Mouse (Mus musculus) CD4-positive, CD25-positive, alpha-beta regulatory T cell, adult 2 months (primary cell): Measurements from ENCODE around the gene Pfdn2.
"Not testable (repeated sequence)": the region's sequence is repeated elsewhere in the genome, so short reads cannot be mapped to it uniquely, and the experiment has no call there.

Experiments
- DNase-seq: peaks from one replicate; pipeline ENCODE4 v3.0.0-alpha.2; 2012; ENCODE audit warnings: low read depth, low spot score

Gene Pfdn2

DNA sequence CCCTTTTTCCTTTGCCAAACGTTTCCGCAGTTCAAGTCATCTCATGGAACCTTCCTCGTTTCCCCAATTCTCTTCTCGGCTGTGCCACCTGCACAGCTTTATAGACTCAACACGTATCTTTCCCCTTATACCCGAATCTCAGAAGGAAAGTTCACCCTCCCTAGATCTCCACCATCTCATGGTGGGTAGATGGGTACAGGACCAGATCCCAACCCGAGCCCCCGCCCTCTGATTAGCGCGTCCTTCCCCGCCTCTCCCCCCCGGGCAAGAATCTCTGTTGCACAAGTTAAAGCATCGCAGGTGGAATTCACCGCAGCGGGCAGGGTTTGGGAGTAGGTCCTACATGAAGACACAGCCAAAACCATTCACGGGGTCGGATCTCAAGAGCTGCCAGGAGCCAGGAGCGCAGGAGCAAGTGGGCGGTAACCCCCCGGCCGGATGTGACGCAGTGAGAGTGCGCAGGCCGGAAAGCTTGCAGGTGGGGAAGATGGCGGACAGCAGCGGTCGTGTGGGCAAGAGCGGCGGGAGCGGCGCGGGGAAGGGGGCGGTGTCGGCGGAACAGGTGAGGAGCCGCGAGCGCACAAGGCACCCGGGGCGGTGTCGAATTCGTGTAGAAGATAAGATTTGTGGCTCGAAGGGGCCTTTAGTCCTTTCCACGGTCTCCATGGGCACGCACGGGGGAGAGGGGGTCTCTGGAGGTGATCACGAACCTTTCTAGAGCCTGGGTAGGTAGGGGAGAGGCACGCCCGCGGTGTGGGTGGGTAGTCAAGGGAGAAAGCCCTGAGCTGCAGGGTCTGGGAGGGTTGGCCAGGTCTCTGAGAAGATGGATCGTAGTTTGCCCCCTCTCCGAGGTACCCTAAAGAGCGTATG, at the start of gene Pfdn2, which contains the start of gene Nit1:
Pfdn2 (plus strand) TSS at position 446 of the 870 bp plus-strand sequence.
Nit1 (minus strand) TSS at position 422 of the 870 bp plus-strand sequence.
- peak; percentile 95 for DNase-seq

DNA sequence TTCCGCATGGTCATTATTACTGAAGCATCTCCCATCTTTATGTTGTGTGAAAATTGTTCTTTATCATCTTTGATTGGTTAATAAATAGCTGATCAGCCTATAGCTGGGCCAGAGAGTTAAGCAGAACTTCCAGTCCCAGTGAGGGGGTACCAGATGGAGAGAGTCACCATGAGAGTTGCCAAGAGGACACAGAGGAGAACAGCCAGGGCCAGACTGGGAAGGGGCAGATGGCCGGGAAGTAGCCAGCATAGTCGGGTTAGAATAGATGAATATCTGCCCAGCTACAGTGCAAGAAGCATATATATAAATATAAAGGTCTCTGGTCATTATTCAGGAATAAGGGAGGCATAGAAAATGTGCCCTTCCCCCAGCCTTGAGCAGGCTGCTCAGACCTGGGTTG, 47.2 kb upstream of the Pfdn2 start:
- DNase-seq = no peak

DNA sequence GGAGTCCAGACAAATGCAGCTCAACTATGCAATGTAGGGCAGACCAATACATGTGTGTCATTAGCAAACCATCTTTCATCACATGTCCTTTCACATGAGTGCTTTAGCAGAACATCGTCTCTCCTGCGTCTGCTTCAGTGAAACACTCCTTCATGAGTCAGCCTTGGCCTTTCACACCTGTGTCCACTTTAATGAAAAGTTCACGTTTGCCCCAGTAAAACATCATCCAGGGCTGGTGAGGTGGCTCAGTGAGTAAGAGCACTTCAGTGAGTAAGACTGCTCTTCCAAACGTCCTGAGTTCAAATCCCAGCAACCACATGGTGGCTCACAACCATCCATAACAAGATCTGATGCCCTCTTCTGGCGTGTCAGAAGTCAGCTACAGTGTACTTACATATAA, 39.3 kb upstream of the Pfdn2 start:
- DNase-seq = not testable (repeated sequence)

DNA sequence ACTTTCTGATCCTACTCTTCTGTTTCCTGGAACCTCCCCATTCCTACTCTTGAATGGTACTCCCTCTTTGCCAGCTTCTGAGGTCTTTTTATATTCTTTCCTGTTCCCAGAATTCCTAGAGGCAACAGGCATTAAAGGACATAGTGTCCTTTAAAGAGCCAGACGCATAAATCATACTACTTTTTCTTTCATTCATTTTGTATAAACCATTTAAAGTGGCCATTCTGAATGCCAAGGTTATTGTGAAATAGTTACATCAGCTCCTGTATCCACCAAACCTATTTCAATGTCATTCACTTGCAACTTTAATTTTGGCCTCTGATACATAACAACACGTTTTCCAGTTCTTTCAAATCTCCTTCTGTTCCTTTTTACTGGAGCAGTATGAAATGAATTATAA, 36.1 kb upstream of the Pfdn2 start:
- DNase-seq = no peak

DNA sequence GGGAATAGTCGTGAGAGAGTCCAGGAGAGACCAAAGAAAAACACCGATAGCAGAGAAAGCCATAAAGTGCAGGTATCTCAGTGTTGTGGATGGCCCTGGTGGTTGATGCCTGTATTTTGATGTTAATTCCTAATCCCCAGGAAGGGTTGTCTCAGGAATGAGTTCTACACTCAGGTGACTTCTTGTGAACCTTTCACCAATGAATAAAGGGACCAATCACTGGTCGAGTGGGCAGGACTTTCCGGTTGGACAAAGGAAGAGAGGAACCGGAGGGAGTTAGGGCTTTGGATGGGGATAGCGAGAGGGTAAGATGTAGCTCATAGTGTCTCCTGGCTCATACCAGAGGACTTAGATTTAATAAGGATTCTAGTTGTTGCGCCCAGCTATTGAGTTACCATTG, 25.7 kb upstream of the Pfdn2 start:
- no peak for DNase-seq

DNA sequence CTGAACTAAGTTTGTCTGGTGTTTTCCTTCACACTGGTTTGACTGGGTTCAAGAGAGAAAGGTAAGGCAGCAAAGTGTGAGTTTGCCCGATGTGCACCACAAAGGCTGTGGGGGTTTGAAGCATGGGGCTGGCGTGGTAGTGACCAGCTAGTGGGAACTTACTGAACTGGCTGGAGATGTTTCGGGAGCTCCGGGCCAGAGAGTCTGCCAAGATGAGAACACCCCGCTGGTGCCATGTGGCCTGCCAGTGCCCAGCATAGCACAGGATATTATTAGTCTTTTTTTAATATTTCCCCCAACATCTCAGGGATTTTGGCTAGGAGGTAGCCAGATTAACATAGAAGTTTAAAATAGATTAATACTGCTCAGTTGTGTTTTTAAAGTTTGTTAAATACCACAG, 25.3 kb upstream of the Pfdn2 start:
- no peak for DNase-seq

DNA sequence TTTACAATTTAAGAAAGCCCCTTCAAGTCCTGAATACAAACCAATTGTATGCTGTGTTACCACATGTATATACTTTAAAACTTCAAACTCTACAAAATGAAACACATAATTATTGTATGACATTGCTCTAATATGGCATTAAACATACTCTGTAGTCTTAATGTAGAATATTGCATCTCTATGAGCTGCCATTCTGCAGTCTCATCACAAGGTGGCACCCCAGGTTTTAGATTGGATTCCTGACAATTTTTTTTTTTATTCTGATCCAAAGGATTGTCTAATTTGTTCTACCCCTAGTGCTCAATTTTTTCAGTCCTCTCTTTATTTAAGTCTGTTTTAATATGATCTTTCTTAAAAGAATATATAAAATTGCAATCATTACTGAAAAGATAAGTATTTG, 24.1 kb upstream of the Pfdn2 start:
- peak; percentile 65 for DNase-seq

DNA sequence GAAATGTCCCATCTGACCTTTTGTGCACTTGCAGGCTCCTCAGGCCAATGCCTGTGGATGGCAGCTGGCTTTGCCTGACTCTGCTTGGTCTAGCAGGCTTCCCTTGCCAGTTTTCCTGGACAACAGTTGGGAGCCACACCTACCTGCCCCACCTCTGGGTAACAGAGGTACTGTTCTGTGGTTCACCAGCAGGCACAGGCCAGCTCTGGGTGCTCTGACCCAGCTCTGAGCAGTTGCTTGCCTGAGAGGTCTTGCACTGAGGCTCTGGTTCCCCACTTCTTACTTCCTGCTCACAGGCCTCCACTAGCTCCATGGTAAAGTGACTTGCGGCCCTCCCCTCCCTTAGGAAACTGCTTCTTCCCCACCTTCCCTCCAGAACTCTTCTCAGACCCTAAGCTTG, 23.5 kb upstream of the Pfdn2 start:
- DNase-seq = no peak

DNA sequence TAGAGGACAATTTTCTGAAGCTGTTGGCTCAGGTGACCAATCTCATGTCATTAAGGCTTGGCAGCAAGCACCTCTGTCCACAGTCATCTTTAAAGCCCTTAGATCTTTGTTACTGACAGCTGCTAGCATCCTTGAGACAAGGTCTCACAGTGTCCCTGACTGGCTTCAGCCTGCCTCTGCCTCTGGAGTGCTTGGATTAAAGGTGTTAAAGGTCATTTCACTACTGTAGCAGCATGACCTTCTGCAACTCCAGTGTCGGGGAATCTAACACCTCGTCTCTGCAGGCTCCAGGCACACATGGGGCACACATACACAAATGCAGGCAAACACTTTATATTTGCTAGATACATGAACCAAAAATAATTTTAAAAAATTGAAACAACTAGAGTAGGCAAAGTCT, 19.9 kb upstream of the Pfdn2 start:
- DNase-seq = no peak

DNA sequence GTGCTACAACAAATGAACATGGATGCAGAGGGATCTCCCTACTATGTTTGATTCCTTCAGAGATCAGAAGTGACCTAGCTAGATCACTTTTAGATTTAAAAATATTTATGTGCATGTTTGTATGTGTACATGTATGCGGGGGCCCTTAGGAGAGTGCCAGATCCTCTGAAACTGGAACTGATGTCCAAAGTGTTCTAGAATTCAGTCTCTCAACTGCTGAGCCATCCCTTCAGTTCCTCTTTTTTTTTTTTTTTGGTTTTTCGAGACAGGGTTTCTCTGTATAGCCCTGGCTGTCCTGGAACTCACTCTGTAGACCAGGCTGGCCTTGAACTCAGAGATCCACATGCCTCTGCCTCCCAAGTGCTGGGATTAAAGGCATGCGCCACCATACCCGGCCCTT, 18.9 kb upstream of the Pfdn2 start:
- DNase-seq = not testable (repeated sequence)

DNA sequence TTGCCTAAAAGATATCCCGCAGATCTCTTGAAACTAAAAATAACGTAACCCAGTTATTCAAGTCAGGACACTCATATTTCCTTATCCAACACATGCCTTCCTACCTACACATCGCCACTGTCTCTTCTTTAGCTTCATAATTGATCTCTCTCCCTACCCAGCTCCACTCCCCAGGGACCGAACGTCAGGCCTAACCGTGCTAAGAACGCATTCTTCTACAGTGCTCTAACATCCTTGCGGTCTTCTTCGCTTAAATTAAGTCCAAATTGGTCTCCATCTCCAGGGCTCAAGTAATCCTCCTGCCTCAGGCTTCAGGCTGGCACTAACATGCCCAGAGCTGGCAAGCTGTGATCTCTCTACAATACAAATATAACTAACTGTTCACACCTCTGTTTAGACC, 17.2 kb upstream of the Pfdn2 start:
- DNase-seq = no peak

DNA sequence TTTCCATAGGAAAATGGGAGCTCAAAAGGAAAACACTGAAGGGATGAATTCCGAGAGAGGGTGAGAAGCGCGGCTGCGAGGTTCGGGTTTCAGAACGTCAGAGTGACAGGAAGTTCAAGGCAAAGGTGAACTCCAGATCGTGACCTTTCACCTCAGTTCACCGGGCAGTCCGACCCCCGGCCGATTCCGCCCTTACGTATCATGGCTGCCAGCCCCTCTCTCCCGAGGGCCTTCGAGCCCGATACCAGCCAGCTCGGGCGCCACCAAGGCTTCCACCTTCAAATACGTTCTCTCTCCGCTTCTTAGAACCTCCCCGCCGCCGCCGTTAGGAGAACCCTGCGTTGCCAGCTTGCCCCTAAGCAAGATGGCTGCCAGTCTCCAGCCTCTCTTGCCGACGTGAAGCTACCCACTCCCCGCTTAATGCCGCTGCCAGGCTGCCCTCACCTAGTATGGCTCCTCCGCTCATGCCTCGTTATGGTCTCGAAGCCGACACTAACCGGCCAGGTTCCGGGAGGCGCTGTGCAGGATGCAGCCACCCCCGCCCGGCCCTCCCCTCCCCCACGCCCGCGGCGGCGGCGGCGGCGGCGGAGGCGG, 16.5 kb upstream of the Pfdn2 start, which contains the start of gene Dedd:
Dedd (plus strand) TSS at position 307 of the 594 bp plus-strand sequence.
- DNase-seq = peak; percentile 95

DNA sequence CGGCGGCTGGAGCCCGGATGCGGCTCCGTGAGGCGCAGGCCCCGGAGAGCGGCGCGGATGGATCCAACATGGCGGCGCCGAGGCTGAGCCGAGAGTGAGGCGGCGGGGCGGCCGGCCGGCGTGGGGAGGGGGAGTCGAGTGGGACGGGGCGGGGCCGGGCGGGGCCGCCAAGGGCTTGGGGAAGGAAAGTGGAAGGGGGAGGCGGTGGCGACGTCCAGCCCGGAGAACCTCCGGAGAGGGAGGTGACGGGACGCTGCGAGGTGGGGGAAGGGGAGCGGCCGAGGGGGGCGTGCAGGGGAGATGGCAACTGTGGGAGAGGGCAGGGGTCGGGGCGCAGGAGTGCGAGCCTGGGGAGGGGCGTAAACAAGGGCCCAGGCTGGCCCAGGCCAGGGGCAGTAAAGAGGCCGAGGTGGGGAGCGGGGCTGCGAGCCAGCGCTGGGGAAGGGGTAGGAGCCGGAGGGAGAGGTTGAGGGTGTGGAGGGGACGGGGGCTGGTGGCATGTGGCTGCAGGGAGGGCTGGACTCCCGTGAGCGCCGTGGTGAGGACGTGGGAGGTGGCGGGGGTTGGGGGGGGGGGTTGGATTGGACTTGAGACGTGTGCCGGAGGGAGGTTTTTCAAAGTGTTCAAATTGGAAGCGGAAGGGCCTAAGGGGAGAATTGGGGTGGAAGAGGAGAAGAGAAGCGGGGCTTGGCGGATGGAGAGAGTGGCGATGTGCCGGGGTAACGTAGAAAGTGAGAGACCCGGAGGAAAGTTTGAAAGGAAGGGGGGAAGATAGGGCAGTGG, 15.8 kb upstream of the Pfdn2 start:
- peak; percentile 45 for DNase-seq

DNA sequence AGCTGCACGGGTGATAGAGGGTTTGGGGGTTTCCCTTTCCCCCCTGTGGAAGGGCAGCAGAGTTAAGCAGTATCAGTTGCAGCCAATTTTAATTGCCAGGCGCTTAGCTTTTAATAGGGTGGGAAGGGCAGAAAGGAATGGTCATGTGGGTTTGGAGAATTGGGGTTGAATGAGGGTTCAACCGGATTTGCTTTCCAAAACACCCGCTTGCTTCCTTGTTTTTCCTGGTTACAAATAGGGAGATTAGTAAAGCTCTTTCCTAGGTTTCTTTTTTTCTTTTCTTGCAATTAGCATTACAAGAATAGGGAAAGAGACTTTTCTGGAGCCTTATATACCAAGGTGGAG, 15.3 kb upstream of the Pfdn2 start:
- DNase-seq = no peak

DNA sequence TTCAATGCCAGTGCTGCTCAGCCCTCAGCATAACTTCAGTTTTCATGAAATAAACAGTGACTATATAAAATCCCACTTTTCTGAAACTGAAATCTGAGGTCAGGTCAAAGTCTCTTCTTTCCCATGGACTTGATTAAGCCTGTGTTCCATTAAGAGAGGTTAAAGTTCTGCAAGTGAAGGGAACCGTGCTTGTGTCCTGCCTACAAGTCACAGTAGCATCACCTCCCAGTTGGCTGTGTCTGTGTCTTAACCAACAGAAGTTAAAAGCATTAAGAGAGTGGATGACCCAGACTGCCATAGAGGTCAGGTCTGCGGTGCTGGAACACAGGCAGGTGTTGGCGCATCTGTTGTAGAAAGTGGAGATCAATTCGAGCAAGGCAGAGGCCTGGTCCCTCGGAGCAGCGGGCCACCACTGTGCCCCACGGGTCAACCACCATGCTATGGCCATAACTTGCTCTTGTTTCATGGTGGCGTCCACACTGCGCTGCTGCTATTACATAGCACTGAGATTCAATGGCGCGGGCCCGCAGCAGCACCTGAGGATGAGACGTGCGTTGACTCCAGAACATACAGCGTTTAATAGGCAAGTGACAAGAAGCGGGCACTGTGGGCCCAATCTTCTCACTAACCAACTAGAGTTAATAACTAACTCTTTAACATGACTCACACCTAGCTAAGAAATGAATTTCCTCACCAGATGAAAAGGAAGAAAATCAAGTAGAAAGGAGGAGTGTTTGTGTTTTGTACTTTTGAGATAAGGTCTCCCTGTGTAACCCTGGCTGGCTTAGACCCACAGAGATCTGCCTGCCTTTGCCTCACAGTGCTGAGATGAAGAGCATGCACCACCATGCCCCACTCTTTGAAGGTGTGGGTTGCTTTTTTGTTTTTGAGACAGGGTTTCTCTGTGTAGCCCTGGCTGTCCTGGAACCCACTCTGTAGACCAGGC, 2.9 kb upstream of the Pfdn2 start:
- DNase-seq = no peak

DNA sequence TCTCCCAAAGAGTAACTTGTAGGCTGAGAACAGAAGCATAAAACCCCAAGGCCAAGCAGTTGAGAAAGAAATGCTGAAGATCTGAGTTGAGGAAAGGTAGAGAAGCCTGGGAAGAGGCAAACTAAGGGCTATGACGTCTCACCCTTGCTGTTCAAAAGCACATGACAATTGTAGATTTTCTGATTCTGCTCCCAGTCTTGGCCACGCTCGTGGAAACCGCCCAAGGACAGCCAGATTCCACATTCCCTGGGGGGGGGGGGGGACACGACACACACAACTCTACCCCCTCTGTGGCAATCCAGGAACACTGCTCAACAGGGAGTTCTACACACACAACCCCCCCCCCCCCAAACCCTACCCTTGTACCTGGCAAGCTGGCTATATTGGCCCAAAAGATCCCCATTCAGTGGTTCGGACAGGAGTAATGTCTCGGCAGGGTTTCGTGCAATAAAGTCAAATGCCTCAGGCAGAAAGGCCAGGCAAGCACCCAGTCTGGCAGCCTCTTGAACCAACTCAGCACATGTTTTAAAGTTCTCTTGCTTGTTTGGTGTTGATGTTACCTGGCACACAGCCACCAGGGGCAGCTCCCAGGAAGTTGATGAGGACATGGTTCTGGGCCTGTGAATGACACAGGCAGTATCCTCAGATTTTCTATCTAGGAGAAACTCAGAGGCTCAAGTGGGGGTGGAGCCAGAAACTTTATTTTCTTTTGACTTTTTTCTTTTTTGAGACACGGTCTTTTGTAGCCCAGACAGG, 1.4 kb upstream of the Pfdn2 start:
- peak; percentile 42 for DNase-seq

DNA sequence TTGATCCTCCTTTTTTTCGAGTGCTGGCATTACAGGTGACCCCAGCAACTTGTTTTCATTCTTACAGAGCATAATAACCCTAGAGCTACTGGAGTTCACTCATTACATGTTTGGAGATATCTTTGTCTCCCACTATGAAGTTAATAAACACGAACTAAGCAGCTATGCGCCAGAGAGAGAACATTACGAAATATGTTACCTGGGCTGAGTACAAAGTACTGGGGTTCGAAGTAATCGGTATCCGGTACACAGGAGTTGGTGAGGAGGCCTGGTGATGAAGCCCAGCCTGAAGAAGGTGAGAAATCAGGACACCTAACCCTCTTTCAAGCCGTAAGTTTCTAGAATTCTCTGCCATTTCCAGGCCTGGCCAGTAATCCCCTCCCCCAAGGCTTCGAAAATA, 755 bp upstream of the Pfdn2 start:
- DNase-seq = no peak

DNA sequence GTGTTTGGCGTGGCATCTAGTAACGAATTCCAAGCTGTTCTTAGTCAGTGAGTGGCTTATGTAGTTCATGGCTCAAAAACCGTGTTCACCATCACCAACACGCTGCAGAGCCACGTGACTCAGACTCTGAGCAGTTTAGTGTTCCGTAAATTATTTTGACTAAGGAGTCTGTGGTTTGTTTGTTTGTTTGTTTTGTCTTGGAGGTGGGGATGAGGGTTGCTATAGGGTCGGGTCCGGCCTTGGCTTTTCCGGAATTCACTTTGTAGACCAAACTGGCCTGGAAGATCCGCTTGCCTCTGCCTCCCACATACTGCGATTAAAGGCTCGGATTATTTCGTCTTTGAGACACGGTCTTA, 603 bp downstream of the Pfdn2 start:
- peak; percentile 41 for DNase-seq

DNA sequence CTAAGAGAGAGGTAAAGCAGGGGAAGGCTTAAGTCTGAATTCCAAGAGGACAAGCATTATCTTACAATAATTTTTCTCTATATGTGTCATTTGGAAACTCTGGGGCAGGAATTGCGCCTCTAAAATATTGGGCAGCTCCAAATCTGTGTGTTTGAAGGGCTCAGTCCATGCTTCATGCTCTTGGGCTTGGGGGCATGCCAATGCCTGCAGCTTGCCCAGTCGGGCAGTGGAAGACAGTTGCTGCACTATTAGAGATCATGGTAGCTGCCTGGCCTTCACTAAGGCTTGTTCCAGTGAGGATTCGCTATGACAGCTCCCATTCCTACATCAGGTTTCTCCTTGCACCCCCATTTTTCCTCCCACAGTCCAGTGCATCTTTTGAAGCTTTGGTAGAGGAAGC, 3.2 kb downstream of the Pfdn2 start:
- no peak for DNase-seq

DNA sequence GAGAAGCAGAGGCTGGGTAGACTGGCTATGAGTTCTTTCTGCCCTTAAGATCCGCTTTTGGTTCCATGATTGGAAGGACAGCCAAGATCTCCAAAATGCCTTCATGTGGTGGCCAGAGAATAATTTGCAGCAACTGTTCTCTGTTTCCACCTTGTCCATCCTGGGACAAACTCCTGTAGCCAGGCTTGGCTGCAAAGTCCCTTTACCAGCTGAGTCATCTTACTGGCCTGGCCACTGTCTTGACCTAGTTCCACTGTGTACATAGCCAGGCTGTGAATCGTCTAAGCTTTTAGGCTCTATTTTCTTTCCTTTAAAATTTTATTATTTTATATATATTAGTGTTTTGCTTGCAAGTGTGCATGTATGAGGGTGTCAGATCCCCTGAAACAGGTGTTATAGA, 3.7 kb downstream of the Pfdn2 start:
- DNase-seq = no peak
